ENCODE assay signal across 8 mouse cellular contexts in the genomic region with DNA sequence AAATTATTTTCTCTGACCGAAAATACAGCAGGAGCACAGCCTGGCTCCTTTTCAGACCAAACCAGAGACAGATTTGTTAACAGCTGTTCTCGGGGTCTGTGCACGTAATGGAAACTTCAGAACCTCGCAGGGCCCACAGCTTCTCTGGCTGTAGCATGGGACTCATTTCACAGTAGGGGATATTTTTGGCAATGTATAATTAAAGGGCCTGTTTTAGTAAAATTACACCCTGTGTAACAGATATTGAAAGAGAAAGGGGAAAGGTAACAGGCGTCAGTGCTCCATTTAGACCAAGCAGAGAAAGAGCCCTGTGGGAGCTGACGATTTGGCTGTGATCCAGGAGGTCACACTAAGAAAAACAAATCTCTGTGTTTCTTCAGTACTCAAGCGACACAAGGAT.
A peak's percentile ranks its signal among the peaks of the same experiment; 100 is the strongest.
DNase-seq lines count a peak whose midpoint lies in the region; ATAC-seq lines count a peak whose summit lies in the region.

No protein-coding gene starts in this region.

- WGBS in kidney, embryonic 14.5 days: 28% methylated on average over 7 of the region's 7 CpGs

- DNase-seq in kidney, postnatal 25 days: no peak
- DNase-seq in cerebellum, adult 9-11 months: peak; percentile 43
- peak; percentile 4 to 11 for DNase-seq in frontal cortex, postnatal 25 days (ENCODE audit: low spot score in 2 of 2)
- peak; percentile 51 to 58 for DNase-seq in left cerebral cortex, adult 9 months (ENCODE audit: low spot score in 2 of 2)
- peak; percentile 60 for DNase-seq in right cerebral cortex, adult 18-20 months
- DNase-seq in spleen, adult 12 weeks (ENCODE audit: low spot score): no peak
- DNase-seq in yolk sac, embryonic 10.5 days (ENCODE audit: low spot score): no peak

- no peak overlapping the region for H3K9ac ChIP-seq in kidney, embryonic 14.5 days (ENCODE audit: low read depth, low read length)

- H3K4me3 ChIP-seq in kidney, embryonic 14.5 days (ENCODE audit: low read length): no peak overlapping the region

- no peaks in the 10 kb centered on the region for H3K4me1 ChIP-seq in kidney, embryonic 14.5 days (ENCODE audit: control insufficient read depth, insufficient read depth, low read length)

- H3K9me3 ChIP-seq in kidney, embryonic 14.5 days (ENCODE audit: control insufficient read depth, low read length): no peaks in the 10 kb centered on the region

- H3K27ac ChIP-seq in kidney, embryonic 14.5 days (ENCODE audit: low read depth, low read length): no peak overlapping the region

- no peaks in the 10 kb centered on the region for H3K36me3 ChIP-seq in kidney, embryonic 14.5 days (ENCODE audit: control insufficient read depth, insufficient read depth, low read length)

- no peaks in the 10 kb centered on the region for H3K27me3 ChIP-seq in kidney, embryonic 14.5 days (ENCODE audit: control insufficient read depth, insufficient read depth, low read length)

- peak; percentile 39; the same call in 1 of the 2 replicates for ATAC-seq in kidney, embryonic 14.5 days (ENCODE audit: low FRiP score, low TSS enrichment)

- peak overlapping the region; percentile 2; the same call in 1 of the 2 replicates for H3K4me2 ChIP-seq in kidney, embryonic 14.5 days (replicated peaks; ENCODE audit: low read depth, low read length)

Comparison
In these comparisons a context has a peak if more than half of its experiments do, and no peak if none do; other contexts are left out.
1. DNase-seq: peak in cerebellum, adult 9-11 months (single experiment), frontal cortex, postnatal 25 days (2 of 2), left cerebral cortex, adult 9 months (2 of 2) and right cerebral cortex, adult 18-20 months (single experiment); none in kidney, postnatal 25 days (0 of 2), spleen, adult 12 weeks (single experiment) and yolk sac, embryonic 10.5 days (single experiment).